Mouse (Mus musculus) thymus, postnatal 14 days (tissue): ENCODE measurements at regions not wholly inside any gene's neighbourhood (a gene's known extent, or its start where the extent isn't known, plus 50 kb on each side); places are given as distances from the start of the nearest gene placed in this dataset.

Experiments used
- DNase-seq: peaks from one replicate; pipeline ENCODE4 v3.0.0; 2021

DNA sequence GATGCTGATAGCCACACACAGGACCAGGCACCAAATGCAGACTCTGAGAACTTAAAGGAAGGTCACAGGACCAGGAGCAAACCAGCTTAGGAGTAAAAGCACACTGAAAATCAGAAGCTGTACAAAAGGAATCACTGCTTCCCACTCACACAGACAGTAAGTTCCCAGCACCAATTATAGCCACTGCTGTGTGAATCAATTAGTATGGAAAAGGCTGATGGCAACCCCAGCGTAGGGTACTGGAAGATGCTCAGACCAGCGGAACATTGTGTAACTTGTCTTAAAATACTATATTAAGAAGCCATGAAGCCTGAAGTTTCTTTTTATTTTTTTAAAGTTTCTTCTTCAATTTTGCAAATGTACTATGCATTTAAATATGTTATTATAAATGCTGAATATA, 115.8 kb downstream of the Lnpk start:
- DNase-seq = no peak

DNA sequence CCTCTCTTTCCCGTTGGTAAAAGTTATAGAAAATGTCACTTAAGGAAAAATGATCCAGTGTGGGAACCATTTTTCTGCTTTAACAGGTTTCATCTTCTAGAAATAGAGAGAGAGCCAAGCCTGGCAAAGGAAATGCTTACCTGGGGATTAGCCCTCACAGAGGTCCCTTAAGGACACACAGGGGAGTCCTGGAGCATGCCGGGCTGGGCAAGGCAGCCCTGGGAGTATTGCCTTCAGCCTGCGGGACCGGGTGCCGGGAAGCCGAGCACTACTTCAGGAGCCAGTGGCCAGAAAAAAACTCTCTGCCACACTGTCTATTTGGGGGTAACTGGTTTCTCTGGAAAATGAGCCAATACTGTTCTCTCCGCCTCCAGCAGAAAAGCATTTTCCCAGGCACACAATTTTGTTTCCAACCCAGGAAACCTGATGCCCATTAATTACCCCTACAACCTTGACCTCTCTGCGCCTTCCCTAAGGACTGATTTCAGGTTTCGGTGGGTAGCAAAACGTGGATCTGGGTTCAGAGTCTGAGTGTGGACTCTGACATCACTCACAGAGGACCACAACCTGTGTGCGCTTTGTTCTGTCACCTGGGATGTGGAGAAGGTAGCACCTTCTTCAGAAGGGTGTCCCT, 117.9 kb downstream of the Lnpk start:
- no peak for DNase-seq

DNA sequence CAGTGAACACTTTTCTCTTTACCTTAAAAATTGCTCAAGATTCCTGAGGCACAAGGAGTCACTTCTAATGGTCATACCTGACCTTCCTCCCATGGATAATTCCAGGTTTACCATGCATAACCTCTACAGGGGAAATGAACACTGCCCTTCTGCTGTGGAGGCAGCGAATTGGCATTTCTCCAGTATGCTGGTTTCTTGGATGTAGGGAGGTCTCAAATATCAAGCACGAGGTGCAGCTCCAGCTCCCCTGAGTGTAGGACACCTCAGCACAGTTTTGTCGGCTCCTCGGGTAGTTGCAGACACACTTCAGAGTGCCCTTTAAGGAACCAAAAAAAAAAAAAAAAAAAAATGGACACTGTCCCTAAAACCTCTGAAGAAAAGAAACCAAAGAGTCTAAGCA, 124.8 kb downstream of the Lnpk start:
- DNase-seq = no peak

DNA sequence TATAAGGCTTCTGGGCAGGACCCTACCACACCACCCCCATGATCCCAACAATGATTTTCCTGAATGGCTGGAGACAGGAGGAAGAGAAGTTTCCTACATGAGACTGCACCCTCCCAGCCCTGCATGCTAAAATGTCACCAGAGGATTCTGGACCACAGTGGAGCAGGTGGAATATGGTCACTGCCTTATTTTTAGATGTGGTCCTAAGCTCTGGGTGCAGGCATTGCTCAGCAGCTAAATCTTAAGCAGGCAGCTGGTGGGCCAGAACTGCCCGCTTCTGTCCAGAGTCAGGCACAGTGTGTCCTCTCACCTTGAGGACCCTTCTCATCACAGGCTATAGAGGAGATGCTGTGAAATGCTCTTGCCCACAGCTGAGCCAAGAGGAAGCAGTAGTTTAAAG, 126.6 kb downstream of the Lnpk start:
- no peak for DNase-seq

DNA sequence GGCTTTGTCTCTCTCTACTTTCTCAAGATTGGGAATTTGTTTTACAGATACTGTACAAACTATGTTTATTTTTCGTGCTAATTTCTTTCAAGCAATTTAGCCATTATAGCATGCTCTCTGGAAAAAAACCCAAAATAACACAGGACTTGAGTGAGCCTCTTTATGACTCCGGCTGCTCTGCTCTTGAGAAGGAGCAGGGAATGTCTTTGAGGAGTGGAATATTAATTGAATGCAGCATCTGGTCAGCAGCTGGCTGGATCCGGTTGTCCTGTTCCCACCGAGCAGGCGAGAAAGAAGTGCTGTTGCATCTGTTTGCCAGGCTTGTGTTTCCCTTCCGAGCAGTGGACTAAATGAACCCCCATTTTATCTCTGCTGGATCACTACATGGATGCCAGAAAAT, 127.7 kb downstream of the Lnpk start:
- DNase-seq = no peak

DNA sequence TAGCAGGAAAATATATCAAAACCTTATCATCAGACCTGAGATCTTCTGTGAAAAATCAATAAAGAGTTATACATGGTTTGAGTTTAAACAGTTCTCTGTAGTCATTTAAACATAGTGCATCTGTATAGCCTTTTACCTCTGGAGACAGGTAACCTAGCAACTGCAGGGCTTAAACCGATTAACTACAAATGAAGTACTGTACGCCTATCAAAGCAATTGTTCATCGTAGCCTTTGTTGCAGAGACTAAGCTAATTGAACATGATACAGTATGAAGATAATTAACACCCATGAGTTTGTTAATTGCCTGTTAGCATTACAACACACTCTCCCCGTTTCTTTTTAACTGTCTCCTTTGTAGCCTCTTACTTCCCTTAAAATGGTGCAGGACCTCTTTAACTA, 128.2 kb downstream of the Lnpk start:
- DNase-seq = no peak

DNA sequence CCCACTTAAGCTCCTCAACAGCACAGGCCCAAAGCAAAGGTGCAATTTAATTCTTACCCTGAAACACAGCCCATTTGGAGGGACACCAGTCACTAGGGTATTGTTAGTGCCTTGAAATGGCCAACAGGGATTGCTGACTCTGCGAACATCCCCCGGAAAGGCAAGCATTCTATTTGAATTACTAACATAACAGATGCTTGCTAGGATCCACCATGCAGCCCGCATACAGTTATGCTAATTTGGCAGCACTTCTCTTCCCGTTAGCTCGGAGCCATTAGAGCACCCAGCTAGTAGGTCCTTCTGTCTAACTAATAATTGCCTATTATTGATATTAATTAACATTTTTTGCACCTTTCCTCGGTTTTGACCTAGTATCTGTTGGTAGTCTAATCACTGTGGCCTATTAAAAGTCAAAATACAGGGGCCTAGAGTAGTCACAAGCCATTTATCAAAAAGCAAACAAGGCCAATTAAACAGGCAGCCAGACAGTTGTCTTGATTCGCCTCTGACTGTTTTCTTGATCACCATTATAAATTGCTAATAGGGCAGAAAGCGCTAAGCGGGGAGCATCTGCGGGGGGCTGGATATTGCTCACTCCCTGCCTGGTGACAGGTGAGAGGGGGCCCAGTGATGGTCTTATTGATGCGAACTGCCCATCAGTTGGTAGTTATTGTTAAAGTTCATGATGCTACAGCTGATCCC, 129.0 kb downstream of the Lnpk start:
- no peak for DNase-seq

DNA sequence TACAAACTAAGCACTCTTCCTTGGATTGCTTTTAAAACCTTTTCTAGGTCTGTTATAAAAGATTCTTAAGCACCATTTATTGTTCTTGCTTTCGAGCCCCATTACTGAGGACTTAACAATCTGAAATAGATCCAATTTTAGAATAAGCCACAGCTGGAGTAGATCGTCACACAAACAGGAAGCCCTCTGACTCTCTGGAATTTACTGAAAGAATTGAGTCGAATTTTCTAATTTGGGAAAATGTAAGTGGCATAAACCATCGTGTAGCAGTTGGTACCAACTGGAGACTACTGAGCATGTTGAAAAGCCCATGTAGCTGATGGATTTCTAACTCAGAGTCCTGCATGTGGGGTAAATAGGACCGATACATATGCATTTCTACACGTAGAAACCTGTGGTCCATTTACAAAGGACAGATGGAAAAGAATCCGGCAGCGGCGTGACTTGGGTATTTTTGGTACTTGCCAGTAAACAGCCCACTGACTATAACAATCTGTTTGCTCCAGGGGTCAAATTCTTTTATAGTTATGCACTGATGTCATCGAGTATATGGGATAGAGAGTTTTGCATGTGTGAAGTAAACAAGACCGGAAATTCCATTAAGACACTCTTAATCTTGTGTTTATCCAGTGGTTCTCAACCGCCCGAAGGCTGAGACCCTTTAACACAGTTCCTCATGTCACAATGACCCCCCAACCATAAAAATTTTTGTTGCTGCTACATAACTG, 143.9 kb downstream of the Lnpk start:
- DNase-seq = no peak

DNA sequence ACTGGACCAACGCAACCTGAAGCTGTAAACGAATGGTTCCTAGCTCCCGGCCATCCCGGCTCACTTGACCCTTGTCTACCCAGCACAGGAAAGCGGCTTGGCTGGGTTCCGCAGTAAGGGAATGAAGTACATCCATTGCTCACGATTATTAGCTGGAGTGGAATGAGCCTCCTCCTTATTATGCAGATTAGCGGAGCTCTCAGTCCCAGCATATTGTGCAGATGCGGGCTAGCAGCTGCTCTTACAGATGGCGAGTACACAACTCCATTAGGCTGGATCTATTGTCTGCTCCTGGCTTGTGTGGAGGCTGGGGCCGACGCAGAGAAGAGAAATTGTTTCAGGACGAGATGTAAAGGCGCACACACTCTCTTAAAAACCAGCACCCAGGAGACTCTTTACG, 152.5 kb downstream of the Lnpk start:
- no peak for DNase-seq

DNA sequence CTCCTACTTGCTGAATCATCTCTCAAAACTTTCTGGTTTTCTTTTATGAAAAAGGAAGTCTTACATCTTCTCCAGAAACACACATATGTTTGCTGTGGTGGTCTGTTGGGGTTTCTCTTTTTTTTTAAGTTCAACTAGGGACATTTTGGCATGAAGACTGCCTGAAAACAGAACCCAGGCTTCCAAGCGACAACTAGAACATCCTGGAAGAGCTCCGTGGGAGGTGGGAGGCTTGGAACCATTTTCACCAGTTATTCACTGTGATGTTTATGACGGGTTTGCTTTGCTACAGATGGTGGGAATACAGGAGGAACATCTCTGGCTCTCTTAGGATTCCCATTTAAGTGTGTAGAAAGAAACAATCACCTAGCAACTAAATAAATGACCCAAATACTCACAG, 154.5 kb downstream of the Lnpk start:
- DNase-seq = no peak

DNA sequence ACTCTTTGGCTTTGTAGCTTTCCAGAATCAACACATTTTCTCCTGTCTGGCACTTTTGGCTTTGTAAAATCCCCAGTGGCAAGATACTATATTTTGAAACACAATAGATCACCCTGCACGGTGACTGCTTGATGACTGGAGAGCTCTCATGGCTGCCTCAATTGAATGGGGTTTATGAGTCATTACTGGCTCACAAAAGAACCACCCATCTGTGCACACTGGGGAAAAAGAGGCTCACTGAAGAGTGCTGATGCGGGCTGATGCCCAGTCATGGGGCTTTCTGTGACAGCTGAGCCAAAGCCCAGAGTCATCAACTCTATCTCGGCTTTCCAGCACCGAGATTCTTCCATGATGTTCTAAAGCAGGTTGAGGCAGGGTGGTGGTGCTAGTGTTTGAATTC, 163.1 kb downstream of the Lnpk start:
- no peak for DNase-seq

DNA sequence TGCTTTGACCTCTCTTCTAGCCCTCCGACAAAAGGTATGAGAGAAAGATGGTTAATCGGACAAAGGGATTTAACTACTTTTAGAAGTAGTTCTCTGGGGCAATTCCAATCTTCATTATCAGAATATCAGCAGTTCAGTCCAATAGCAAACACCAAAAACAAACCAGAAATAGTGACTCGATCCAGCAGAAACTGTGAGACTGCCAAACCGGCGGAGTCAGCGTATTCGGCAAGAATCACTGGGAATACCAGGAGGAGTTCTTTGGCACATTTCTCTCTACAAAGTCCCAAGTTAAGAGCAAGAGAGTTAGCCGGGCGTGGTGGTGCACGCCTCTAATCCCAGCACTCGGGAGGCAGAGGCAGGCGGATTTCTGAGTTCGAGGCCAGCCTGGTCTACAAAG, 164.5 kb downstream of the Lnpk start:
- DNase-seq = no peak

DNA sequence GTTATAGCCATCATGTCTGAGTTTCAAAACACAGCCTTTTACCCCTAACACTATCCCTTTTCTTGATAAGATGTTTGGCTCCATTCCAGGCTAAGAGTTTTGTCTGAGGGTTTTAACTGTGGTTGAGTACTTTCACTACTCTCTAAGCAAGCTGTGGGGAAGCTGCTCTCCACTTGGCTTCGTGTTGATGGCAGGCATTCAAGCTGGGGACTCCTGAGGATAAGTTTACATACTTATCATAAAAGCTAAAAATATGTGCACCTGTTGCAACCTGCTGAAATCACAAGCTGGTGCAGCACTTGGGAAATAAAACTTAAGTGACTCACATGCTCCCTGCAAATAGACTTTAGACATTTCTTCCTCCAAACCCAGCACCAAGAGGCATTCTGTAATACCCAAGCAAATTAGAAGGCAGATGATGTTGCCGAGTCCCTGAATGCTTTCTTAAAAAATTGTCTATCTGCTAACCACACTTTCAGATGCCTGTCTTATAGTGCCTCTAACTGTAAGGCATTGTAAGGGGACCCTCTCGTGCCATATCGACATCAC, 169.3 kb downstream of the Lnpk start:
- no peak for DNase-seq

DNA sequence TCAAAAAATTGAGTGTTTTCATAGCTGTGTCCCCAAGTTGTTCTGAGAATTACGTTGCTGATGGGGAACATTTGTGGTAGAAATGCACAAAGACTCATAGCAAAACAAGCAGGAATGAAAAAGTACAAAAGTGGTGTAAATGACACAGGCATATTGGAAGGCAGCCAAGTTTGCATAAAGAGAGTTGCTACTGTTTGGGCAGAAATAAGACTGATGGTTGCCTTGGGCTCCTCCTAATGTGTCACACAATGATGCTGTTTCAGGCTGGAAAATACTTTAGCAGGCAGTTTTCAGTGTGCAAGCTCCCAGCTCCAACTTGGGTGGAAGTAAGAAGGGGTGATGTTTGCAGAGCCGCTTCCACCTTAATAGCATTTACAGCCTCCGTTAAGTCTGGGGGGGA, 174.7 kb downstream of the Lnpk start:
- no peak for DNase-seq

DNA sequence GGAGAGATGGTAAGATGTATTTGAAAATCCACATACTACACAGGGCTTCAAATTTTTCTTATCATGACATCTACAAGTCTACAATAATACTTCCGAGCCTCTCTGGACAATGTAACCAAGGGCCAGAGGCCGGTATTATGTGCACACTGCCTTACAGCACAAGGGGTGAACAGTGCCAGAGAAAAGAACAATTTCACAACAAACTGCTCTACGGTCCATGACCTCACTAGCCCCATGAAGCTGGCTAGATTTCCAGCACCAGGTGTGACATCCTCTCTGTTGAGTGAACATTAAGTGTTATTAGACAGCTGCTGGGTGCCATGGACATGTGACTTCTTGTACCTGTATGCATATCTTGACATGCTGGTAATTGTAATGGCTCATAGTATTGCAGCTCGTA, 188.2 kb downstream of the Lnpk start:
- no peak for DNase-seq

DNA sequence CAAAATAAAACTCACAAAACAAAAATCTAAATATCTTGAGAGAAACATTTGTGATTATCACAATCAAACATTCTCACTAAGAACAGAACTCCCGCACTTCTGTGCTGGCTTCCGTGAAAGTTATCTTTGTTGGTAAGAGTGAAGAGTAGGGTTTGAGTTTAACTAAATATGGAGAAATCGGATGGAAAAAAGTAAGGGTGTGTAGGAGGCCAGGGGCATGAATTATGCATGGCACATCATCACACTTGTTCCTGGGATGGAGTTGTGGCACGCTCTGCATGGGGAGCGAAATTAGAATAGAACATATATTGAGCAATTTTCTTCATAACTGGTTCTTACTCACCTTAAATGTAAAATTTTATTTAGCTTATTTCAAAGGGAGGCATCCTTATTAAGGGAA, 191.2 kb downstream of the Lnpk start:
- no peak for DNase-seq

DNA sequence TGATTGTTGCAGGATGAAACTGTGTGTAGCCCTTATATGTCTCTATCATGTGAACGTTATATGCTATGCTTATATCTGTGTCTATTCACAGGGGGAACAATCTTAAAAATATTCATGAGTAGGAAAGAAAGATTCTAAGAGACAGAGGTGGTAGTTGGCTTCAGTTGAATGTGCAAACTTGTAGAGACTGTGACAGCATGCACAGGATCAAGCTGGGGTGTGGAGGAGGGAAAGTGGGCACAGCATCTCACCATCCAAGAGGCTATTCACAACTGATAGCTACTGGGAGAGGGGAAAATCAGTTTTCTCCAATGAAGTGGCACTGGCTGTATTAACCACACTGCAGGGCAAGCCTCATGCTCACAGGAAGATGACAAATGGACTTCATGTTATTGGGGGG, 194.3 kb downstream of the Lnpk start:
- DNase-seq = no peak

DNA sequence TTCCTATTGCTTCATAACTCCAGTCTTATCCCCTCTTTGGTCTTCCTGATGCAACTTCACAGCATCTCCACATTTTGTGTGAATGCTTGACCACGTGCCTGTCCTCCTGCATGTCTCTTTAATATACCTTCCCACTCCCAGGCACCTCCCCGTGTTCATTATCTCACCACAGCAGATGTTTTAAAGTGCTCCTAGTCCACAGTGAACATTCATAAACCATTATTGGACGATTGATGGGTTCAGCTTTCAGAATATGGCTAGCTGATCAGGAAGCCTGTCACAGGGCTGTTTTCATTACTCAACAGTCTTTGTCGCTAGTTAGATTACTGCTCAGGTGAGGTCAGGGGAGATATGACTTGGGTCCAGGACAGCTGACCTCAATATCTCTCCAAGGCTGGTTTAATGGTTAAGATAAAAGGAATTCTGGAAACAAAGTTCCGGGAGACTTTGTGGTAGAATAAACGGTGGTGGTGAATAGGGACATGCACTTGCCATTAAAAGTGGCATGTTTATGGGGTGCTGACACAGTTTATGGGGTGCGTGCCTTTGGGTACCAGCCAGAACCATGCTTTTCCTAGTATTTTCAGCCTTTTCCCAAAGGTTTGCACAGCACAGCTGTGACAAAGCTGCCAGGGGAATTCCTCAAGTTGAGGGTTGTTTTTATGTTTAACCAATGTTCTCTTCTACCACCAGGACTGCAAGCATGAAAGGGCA, 198.5 kb downstream of the Lnpk start:
- no peak for DNase-seq

DNA sequence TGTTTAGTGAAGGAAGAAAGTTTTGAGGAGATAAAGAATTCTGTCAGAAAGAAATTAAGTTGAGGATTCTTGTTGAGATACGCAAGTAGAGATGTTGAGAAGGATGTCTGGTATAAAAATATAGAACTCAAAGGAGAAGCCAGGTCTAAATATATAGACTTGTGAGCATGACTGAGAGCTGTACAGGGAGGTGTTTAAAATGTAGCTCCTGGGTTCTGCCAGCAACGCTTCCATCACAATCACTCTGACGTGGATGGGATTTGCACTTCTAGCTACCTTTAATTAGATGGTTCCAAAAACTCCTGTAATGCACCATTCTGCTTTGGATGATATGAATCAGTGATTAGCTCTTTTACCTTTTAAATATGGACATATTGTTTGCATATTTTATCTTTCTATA, 200.5 kb downstream of the Lnpk start:
- DNase-seq = no peak

DNA sequence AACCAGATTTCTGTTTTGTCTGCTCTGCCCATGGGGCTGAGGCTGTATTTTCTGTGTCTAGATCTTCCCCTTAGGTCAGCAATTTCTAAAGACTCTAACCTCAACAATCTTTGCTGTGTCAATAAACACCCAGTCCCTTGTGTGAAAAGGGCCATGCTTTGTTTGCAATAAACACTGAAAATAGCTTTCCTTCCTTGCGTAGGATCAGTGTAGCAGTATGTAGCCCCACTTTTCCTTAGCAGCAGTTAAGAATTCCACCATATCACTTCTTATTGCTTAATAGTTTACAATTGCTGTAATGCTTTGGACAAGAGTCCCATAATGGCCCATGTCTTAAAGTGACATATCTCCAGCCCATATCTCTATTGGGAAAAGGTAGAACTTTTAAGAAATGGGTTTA, 205.3 kb downstream of the Lnpk start:
- no peak for DNase-seq

DNA sequence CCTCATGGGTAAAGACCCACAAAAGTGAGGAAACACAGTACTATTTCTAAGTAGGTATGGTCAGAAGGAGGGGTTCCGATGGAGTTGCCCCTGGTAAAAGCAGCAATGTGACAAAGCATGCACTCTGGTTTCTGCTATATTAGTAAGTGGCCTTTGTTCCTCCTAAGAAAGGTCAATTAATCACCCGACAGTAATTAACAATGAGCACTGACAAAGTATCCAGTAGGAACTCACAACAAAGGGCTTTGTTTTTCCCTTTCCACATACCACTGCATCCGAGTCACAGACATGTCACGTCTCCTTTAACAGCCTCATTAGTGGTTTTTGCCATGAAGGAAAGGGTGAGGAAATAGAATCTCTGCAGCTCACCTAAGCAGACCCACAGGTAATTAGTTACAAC, 206.2 kb downstream of the Lnpk start:
- no peak for DNase-seq

DNA sequence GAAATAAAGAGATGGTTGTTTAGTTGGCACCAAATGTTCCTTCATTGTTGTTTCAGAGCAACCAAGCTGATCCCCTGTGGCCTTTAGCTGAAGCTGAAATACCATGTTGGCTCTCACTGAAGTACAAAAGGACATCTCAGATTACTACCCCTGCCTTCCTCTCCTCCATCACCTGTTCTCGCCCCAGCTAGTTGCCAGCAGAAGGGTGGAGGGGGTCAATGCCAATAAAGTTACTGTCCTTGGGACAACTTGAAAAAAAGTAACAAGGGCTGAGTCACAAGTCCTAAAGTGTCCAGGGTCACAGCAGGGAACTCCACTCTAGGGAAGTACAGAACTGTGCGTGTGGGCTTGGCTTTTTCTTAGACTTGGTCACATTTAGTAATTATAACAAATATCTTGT, 216.0 kb downstream of the Lnpk start:
- DNase-seq = no peak

DNA sequence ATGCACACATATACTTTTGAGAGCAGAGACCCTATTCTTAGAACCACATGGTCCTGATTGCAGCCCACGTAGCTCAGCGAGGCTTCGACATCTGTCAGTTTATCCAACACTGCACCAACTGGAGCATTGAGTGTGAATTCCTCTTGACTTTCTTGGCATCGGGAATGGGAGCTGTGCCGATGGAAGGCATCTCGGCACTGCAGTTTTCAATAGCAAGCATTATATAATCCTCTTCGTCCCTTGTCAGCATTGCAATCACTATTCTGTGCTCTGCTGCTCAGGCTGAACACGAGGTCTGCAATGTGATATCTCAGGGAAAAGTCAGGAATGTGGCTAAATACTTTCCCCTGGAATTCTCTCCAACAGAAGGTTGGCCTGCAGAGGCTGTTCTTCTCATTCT, 224.6 kb downstream of the Lnpk start:
- no peak for DNase-seq

DNA sequence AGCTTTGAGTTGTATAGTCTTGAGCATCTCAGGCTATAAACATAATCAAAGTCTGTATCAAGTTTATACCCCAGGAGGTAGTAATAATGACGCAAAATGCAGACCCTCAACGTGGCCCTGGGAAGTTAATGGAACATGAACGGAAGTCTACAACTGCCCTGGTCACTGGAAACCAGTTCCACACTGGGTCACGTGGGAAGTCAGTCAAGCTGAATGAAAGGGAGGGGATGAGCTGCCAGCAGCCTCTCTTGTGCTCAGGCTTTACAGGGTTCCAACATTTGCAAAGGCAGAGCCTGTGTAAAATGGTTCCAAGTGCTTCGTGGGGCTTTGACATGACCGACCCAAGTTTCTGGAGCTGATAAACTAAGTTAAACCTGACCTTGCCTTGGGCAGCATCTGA, 229.4 kb downstream of the Lnpk start:
- no peak for DNase-seq
